Mouse (Mus musculus) induced T-regulatory cell, adult 2 months (primary cell): ENCODE measurements around the gene Sntg2.

Experiments
- DNase-seq: peaks from one replicate; pipeline ENCODE4 v3.0.0-alpha.2; 2012; ENCODE audit warnings: low read depth

The Sntg2 gene

GRCm38 (mm10) chr12:30272242-30272985, 100.8 kb downstream of the Sntg2 start:
- DNase-seq = no peak

GRCm38 (mm10) chr12:30264206-30264605, 109.0 kb downstream of the Sntg2 start:
- DNase-seq = no peak

GRCm38 (mm10) chr12:30261187-30261586, 112.0 kb downstream of the Sntg2 start:
- DNase-seq = no peak

GRCm38 (mm10) chr12:30258641-30259040, 114.5 kb downstream of the Sntg2 start:
- no peak for DNase-seq

GRCm38 (mm10) chr12:30257664-30258063, 115.5 kb downstream of the Sntg2 start:
- DNase-seq = no peak

- DNase-seq = no peak
These were observed 117.0 kb downstream of the Sntg2 start for GRCm38 (mm10) chr12:30256207-30256606.

GRCm38 (mm10) chr12:30254581-30254980, 118.6 kb downstream of the Sntg2 start:
- DNase-seq = no peak

- DNase-seq = no peak
These were observed 120.8 kb downstream of the Sntg2 start for GRCm38 (mm10) chr12:30252381-30252780.

- no peak for DNase-seq
These were observed 121.8 kb downstream of the Sntg2 start for GRCm38 (mm10) chr12:30251283-30251829.

GRCm38 (mm10) chr12:30249068-30249467, 124.1 kb downstream of the Sntg2 start:
- DNase-seq = no peak

GRCm38 (mm10) chr12:30246286-30246945, 126.8 kb downstream of the Sntg2 start:
- no peak for DNase-seq

- DNase-seq = no peak
These were observed 129.0 kb downstream of the Sntg2 start for GRCm38 (mm10) chr12:30244194-30244593.

- DNase-seq = no peak
These were observed 132.3 kb downstream of the Sntg2 start for GRCm38 (mm10) chr12:30240891-30241290.

GRCm38 (mm10) chr12:30234940-30235339, 138.2 kb downstream of the Sntg2 start:
- no peak for DNase-seq

GRCm38 (mm10) chr12:30228004-30228403, 145.2 kb downstream of the Sntg2 start:
- no peak for DNase-seq

GRCm38 (mm10) chr12:30226247-30226646, 146.9 kb downstream of the Sntg2 start:
- no peak for DNase-seq

GRCm38 (mm10) chr12:30216762-30217441, 156.3 kb downstream of the Sntg2 start:
- DNase-seq = no peak

- DNase-seq = no peak
These were observed 158.4 kb downstream of the Sntg2 start for GRCm38 (mm10) chr12:30214761-30215160.

- no peak for DNase-seq
These were observed 162.8 kb downstream of the Sntg2 start for GRCm38 (mm10) chr12:30210388-30210787.

GRCm38 (mm10) chr12:30208527-30208926, 164.6 kb downstream of the Sntg2 start:
- no peak for DNase-seq

- DNase-seq = no peak
These were observed 165.1 kb downstream of the Sntg2 start for GRCm38 (mm10) chr12:30208087-30208486.

- no peak for DNase-seq
These were observed 168.7 kb downstream of the Sntg2 start for GRCm38 (mm10) chr12:30204457-30204856.

GRCm38 (mm10) chr12:30202763-30203162, 170.4 kb downstream of the Sntg2 start:
- no peak for DNase-seq
